Mouse (Mus musculus): ENCODE data around the gene Gm973.

DNA sequence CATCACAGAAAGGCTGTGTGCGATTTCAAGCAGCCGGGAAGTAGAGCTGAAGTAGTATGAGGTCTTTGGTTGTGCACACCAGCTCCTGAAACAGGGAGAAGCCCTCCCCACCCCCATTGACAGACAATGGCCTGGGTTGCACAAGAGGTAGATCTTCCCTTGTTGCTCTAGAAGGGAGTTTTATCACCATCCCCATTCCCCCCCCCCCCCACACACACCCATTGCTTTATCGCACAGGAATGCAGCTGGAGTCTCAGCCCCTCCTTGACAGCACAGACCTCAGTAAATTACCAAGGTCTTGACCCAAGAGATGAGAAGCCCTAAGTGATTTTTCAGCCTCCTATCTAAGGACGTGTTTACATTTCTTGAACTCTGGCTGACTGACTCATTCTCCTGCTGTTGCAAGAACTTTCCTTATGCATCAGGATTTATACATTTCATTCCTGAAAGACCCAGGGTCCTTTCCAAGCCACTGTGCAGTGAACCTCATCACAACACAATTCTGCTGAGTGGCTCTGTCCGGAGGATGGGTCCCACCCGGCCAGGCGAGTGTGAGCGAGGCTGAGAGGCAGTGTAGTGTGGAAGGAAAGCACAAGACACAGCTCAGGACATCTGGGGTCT, 64.2 kb downstream of the Gm973 start:
- no peak for TF ChIP-seq CTCF (IDR thresholded peaks at IDR 0.05; ENCODE audit: extremely low read depth, insufficient read length, insufficient replicate concordance, low read depth, low read length)
- no peak for TF ChIP-seq POLR2A (IDR thresholded peaks at IDR 0.05; ENCODE audit: low read depth, low read length)

Data from small intestine, adult 2 months (tissue).